Mouse (Mus musculus) midbrain, embryonic 15.5 days (tissue): ENCODE measurements around the gene Rasa4. TPM values are rescaled to one million over a fixed set of nuclear protein-coding genes. Genes with fewer than 3 reads are reported as not detected.
"Not testable (repeated sequence)": the region's sequence is repeated elsewhere in the genome, so short reads cannot be mapped to it uniquely, and the experiment has no call there.

Experiments used
- ATAC-seq: fragments of 200-750 bp; cut with Nextera tagmentation; replicated peaks from 2 replicates; pipeline ENCODE4 v1.8.0; 2017; ENCODE audit warnings: moderate TSS enrichment
- H3K27ac ChIP-seq: fragments of 300-500 bp; sonication (generic); 2 replicates; pipeline ENCODE4 v1.5.1; 2015; ENCODE audit warnings: mild to moderate bottlenecking, inconsistent platforms
- H3K27me3 ChIP-seq: fragments of 300-500 bp; sonication (generic); replicated peaks from 2 replicates; pipeline ENCODE4 v1.6.1; 2015; ENCODE audit warnings: inconsistent platforms
- H3K36me3 ChIP-seq: fragments of 300-500 bp; sonication (generic); replicated peaks from 2 replicates; pipeline ENCODE4 v1.6.1; 2015; ENCODE audit warnings: inconsistent platforms
- H3K4me1 ChIP-seq: fragments of 300-500 bp; sonication (generic); 2 replicates; pipeline ENCODE4 v1.6.1; 2015; ENCODE audit warnings: inconsistent platforms
- H3K4me2 ChIP-seq: fragments of 300-500 bp; sonication (generic); 2 replicates; pipeline ENCODE4 v1.6.1; 2015; ENCODE audit warnings: inconsistent platforms, mild to moderate bottlenecking, moderate library complexity
- H3K4me3 ChIP-seq: fragments of 300-500 bp; sonication (generic); 2 replicates; pipeline ENCODE4 v1.5.1; 2015; ENCODE audit warnings: mild to moderate bottlenecking, inconsistent platforms
- H3K9ac ChIP-seq: fragments of 300-500 bp; sonication (generic); 2 replicates; pipeline ENCODE4 v1.6.1; 2015; ENCODE audit warnings: mild to moderate bottlenecking, inconsistent platforms
- H3K9me3 ChIP-seq: fragments of 300-500 bp; sonication (generic); 2 replicates; pipeline ENCODE4 v1.6.1; 2016; ENCODE audit warnings: inconsistent platforms
- WGBS: fragments of 180-500 bp; shearing (Covaris S2); methylation state at CpG from one replicate; pipeline ENCODE4 v1.1.7; 2015; ENCODE audit warnings: mixed read lengths; 5-methylcytosine and 5-hydroxymethylcytosine counted together
- polyA plus RNA-seq: library from polyadenylated mRNA; unstranded; fragments of >200 nt; fragmentation: Nextera tagmentation; extraction: Ambion mirVana; gene quantifications from 2 replicates; pipeline ENCODE4 v1.2.1, GENCODE M21; 2015

Rasa4 gene
- polyA plus RNA-seq, 1 experiment from 2014 or later, result 22.8 TPM

GRCm38 (mm10) chr5:136095089-136095488 lies 11.4 kb downstream of the Rasa4 start:
- WGBS, result 70% methylated on average over 7 of the region's 7 CpGs
- no peaks in the 10 kb centered on the region for H3K27me3 ChIP-seq

GRCm38 (mm10) chr5:136098536-136098935 lies 14.8 kb downstream of the Rasa4 start:
- no peaks in the 10 kb centered on the region for H3K9me3 ChIP-seq
- no peak for ATAC-seq
- peaks cover 7% of the 10 kb centered on the region; the same call in 1 of the 2 replicates for H3K27me3 ChIP-seq
- peaks cover 7% of the 10 kb centered on the region for H3K4me1 ChIP-seq
- no peaks in the 10 kb centered on the region for H3K36me3 ChIP-seq
- H3K4me2 ChIP-seq, result no peak overlapping the region
- no peak overlapping the region for H3K4me3 ChIP-seq
- H3K27ac ChIP-seq, result no peak overlapping the region
- no peak overlapping the region for H3K9ac ChIP-seq
- WGBS, result 89% methylated on average over 10 of the region's 10 CpGs

More at GRCm38 (mm10) chr5:136095089-136095488, 11.4 kb downstream of the Rasa4 start:
- Histone ChIP-seq H3K4me3 (no peak overlapping the region), H3K9me3 (no peaks in the 10 kb centered on the region), H3K36me3 (no peaks in the 10 kb centered on the region), H3K27ac (no peak overlapping the region), H3K9ac (no peak overlapping the region), H3K4me1 (no peaks in the 10 kb centered on the region), H3K4me2 (no peak overlapping the region)
- ATAC-seq, result no peak

- peak overlapping the region; percentile 42 for H3K27ac ChIP-seq
Observed at GRCm38 (mm10) chr5:136102099-136102820, 18.5 kb downstream of the Rasa4 start.

GRCm38 (mm10) chr5:136104511-136104910 lies 20.8 kb downstream of the Rasa4 start:
- peaks cover 9% of the 10 kb centered on the region; the same call in 1 of the 2 replicates for H3K27me3 ChIP-seq
- H3K9me3 ChIP-seq, result no peaks in the 10 kb centered on the region
- no peaks in the 10 kb centered on the region for H3K36me3 ChIP-seq
- 87% methylated on average over 5 of the region's 5 CpGs for WGBS
- H3K4me1 ChIP-seq, result peaks cover 7% of the 10 kb centered on the region
- no peak for ATAC-seq
- no peak overlapping the region for H3K9ac ChIP-seq
- H3K4me2 ChIP-seq, result no peak overlapping the region
- H3K4me3 ChIP-seq, result no peak overlapping the region
- H3K27ac ChIP-seq, result no peak overlapping the region

More at GRCm38 (mm10) chr5:136102099-136102820, 18.5 kb downstream of the Rasa4 start:
- no peaks in the 10 kb centered on the region for H3K9me3 ChIP-seq
- H3K4me3 ChIP-seq, result peak overlapping the region; percentile 42
- no peaks in the 10 kb centered on the region for H3K36me3 ChIP-seq
- peaks cover 7% of the 10 kb centered on the region for H3K4me1 ChIP-seq
- H3K27me3 ChIP-seq, result peaks cover 9% of the 10 kb centered on the region; the same call in 1 of the 2 replicates
- peak overlapping the region; percentile 68 for H3K4me2 ChIP-seq
- ATAC-seq, result peak; percentile 91
- H3K9ac ChIP-seq, result peak overlapping the region; percentile 45
- 5% methylated on average over 41 of the region's 41 CpGs for WGBS

- no peak for ATAC-seq
- H3K9ac ChIP-seq, result no peak overlapping the region
- no peaks in the 10 kb centered on the region for H3K9me3 ChIP-seq
- H3K27me3 ChIP-seq, result peaks cover 2% of the 10 kb centered on the region; the same call in 1 of the 2 replicates
- no peaks in the 10 kb centered on the region for H3K36me3 ChIP-seq
- no peaks in the 10 kb centered on the region for H3K4me1 ChIP-seq
- no peak overlapping the region for H3K4me2 ChIP-seq
- no peak overlapping the region for H3K27ac ChIP-seq
- no peak overlapping the region for H3K4me3 ChIP-seq
- 61% methylated on average over 2 of the region's 2 CpGs for WGBS
Observed at GRCm38 (mm10) chr5:136108486-136108885, 24.8 kb downstream of the Rasa4 start.

DNA sequence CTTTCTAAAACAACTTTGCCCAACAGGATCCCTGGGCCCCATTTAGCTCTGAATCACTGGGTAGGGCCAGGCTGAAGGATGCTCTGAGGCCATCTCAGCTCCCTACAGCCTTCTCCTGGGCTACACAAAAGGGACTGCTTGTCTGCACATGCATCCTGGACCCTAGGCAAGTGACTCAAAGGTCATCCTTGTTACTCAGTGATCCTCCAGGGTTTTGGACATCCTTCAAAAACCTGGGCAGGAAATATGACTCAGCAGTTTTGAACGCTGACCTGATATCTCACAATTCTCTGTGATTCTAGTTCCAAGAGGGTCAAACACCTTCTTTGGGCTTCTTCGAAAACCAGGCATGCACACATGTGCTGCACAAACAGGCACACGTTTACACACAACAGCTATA lies 25.3 kb downstream of the Rasa4 start:
- WGBS, result 83% methylated on average over 3 of the region's 3 CpGs

DNA sequence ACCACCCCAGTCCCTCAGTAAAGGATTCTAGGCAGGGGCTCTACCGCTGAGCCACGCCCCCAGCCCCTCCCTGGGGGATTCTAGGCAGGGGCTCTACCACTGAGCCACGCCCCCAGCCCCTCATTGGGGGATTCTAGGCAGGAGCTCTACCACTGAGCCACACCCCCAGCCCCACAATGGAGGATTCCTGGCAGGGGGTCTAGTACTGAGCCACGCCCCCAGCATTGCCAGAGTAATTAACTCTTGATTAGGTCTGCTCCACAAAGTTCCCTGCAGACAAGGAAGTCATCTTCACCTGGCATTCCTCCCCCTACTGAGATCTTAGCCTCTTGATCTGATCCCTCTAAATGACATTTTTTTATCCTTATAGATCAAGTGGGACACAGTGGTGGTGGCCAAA lies 29.8 kb downstream of the Rasa4 start:
- not testable (repeated sequence) for H3K27ac ChIP-seq, ATAC-seq, H3K4me3 ChIP-seq, H3K9me3 ChIP-seq, H3K36me3 ChIP-seq, H3K27me3 ChIP-seq, H3K4me2 ChIP-seq, H3K9ac ChIP-seq
- WGBS, result 42% methylated on average over 4 of the region's 4 CpGs
- peaks cover 23% of the 10 kb centered on the region for H3K4me1 ChIP-seq

More for the DNA sequence above, 25.3 kb downstream of the Rasa4 start:
- Histone ChIP-seq H3K36me3 (no peaks in the 10 kb centered on the region), H3K27ac (no peak overlapping the region), H3K4me1 (no peaks in the 10 kb centered on the region), H3K27me3 (0 out of 2 replicates have a peak, but pooled peaks cover 2% of the 10 kb centered on the region), H3K4me3 (no peak overlapping the region), H3K4me2 (no peak overlapping the region), H3K9ac (no peak overlapping the region), H3K9me3 (no peaks in the 10 kb centered on the region)
- no peak for ATAC-seq

- 3% methylated on average over 42 of the region's 42 CpGs for WGBS
- Histone ChIP-seq H3K27me3 (no peaks in the 10 kb centered on the region), H3K4me1 (peaks cover 26% of the 10 kb centered on the region)
Observed at GRCm38 (mm10) chr5:136115891-136116783, 32.4 kb downstream of the Rasa4 start, which contains the start of gene Polr2j. TSS of gene Polr2j (plus strand) at chr5:136116631.

DNA sequence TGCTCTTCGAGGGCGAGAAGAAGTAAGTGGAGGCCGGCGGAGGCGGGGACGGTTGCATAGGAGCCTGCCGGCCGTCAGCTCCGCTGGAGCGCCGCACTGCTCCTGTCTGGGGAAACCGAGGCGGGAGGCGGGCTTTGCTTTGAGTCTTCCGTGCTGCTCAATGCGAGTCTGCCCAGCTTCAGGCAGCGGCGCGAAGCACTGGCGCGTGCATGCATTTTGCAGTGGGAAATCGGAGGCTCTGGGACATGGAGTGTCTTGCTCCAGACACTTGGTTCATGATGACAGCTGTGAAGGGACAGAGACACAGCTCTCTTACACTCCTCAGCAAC lies 33.0 kb downstream of the Rasa4 start:
- Histone ChIP-seq H3K36me3 (peaks cover 18% of the 10 kb centered on the region), H3K9me3 (no peaks in the 10 kb centered on the region), H3K27me3 (no peaks in the 10 kb centered on the region), H3K4me2 (peak overlapping the region; percentile 94), H3K27ac (peak overlapping the region; percentile 83), H3K4me3 (peak overlapping the region; percentile 98), H3K9ac (peak overlapping the region; percentile 98), H3K4me1 (peaks cover 26% of the 10 kb centered on the region)
- ATAC-seq, result peak; percentile 69
- 0% methylated on average over 22 of the region's 22 CpGs for WGBS

More at GRCm38 (mm10) chr5:136115891-136116783, 32.4 kb downstream of the Rasa4 start, which contains the start of gene Polr2j:
- Histone ChIP-seq H3K9ac (peak within 1 kb of the TSS; percentile 98), H3K27ac (peak within 1 kb of the TSS; percentile 83), H3K9me3 (no peaks in the 10 kb centered on the region), H3K4me2 (peak within 1 kb of the TSS; percentile 94), H3K4me3 (peak within 1 kb of the TSS; percentile 98), H3K36me3 (peaks cover 12% of the 10 kb centered on the region)
- peak; percentile 95 for ATAC-seq

DNA sequence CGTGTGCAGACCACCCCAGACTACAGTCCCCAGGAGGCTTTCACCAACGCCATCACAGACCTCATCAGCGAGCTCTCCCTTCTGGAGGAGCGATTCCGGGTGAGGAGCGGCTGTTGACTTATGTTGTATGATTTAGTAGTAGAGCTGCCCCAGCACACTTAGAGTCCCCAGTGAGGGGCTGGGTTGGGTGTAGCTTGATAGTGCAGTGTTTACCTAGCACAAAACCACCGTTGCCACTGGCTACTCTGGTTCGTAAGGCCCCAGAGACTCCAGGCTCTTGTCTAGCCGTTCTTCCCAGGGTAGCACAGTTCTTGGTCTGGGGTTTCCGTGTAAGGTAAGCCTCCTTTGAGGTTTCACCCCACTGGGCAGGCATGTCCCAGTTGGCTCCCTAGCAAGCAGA lies 38.4 kb downstream of the Rasa4 start:
- ATAC-seq, result no peak
- Histone ChIP-seq H3K4me3 (no peak overlapping the region), H3K27ac (no peak overlapping the region), H3K9me3 (no peaks in the 10 kb centered on the region), H3K9ac (no peak overlapping the region), H3K4me2 (no peak overlapping the region), H3K36me3 (peaks cover 40% of the 10 kb centered on the region), H3K27me3 (no peaks in the 10 kb centered on the region), H3K4me1 (peaks cover 17% of the 10 kb centered on the region)
- WGBS, result 88% methylated on average over 10 of the region's 10 CpGs

- Histone ChIP-seq H3K36me3 (peaks cover 8% of the 10 kb centered on the region), H3K9me3 (no peaks in the 10 kb centered on the region), H3K4me1 (peaks cover 27% of the 10 kb centered on the region), H3K4me3 (peak within 1 kb of the TSS; percentile 79), H3K4me2 (peak within 1 kb of the TSS; percentile 84), H3K27me3 (no peaks in the 10 kb centered on the region), H3K9ac (peak within 1 kb of the TSS; percentile 71), H3K27ac (peak within 1 kb of the TSS; percentile 54; the same call in 1 of the 2 replicates)
- ATAC-seq, result peak; percentile 93
- WGBS, result under 1% methylated on average over 60 of the region's 60 CpGs
Observed at GRCm38 (mm10) chr5:136135571-136136291, 52.0 kb downstream of the Rasa4 start, which contains the start of the genes Lrwd1 and Alkbh4. TSS of gene Lrwd1 (minus strand) at chr5:136136074. TSS of gene Alkbh4 (plus strand) at chr5:136136146.
